Mouse (Mus musculus) spleen, adult 12 weeks (tissue): ENCODE results near the gene Naa16.
A peak's percentile ranks its signal among the peaks of the same experiment; 100 is the strongest.

ENCODE experiments used
- DNase-seq: peaks from one replicate; pipeline ENCODE4 v3.0.0; 2022; ENCODE audit warnings: low spot score

Naa16 gene

DNA sequence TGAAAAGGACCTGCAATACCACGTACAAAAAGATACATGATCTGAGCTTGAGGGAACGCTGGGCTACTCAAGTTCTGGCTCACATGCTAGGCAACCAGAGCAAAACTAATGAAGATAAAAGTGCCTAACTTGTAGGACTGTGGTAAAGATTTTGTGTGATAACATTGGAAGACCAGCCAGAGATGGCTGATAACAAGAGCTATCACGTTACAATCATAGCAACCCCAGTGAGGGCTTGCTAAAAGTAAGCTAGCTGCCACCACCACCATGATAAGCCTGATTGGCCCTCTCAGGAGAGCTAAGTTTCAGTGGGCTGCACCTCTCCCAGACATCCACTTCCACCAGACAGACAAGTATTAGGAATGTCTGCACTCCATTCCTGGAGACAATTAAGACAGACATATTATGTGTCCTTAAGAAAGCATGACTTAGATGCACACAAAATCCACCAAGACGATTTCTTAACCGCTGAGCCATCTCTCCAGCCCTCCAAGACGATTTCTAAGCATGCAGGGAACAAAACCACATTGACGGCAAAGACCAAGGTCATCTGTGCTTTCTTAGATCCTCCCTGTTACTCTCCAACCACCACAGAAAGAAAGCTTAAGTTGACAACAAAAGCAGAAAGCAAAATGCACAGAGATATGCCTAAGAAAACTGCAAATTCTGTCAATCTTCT is 92.1 kb downstream of the Naa16 start:
- DNase-seq: no peak

DNA sequence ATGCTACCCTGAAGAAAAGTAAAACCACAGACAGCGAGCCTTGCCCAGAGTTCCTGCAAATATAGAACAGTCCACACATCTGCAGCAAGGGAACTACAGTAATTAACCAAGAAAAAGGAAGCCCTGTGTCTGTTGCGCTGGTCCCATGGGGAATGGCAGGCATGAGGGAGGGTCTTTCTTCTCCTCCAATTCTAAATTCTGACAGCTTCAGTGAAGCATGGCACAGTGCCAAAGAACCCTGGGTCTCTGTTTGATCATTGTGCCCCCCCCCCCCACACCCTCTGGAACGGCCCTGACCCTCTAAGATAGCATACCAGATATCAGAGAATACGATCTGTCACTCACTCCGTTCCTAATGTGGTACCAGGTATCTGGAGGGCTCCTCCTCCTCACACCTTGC is 93.7 kb downstream of the Naa16 start:
- DNase-seq: no peak

DNA sequence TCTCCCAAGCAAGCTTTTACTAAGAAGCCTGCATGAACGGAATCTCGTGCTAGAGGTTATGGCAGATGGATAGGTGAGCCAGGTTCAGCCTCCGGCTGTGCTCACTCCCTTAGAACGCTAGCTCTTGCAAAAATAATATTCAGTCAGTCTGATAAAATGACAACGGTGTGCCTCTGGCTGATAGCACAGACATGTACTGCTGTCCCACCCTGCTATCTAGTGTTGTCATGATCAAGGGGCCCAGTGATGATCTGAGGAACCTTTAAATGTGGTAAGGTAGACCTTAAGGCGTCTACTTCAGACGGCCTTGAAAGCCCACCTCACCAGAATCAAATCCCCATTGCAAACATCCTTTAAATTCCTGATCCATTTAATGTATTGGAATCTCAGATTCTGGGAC is 94.4 kb downstream of the Naa16 start:
- peak; percentile 21 for DNase-seq

DNA sequence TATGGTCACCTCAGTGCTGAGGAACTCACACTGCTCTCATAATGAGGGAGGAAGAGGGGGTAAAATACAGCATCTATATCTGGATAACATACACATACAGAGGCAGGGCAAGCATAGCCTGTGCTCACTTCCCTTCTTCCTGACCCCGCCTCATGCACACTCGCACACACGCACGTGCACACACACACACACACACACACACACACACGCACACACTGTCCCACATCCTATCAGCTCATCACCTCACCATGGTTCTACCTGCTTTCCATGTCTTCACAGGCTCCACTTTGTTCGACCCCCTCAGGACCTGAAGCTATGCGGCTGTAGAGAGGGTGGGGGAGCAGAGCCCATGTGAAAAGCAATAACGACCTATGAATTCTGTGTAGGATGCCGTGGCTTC is 95.0 kb downstream of the Naa16 start:
- DNase-seq: no peak

DNA sequence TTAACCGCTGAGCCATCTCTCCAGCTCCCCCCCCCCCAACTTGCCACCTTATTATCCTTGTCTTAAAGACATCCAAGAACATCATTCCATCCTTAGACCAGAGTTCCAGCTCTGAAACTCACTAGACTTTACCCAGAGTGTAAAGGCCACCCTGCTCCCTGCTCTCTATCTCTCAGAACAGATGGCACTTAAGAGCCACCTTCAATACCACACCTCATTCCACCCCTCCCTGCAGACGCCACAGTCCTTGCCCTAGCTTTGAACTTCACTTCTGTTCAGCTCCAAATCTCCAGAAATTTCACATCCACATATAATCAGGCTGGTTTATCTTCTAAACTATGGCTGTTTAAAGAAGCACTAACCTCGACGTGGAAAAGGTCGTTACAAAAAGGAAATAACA is 95.6 kb downstream of the Naa16 start:
- no peak for DNase-seq

DNA sequence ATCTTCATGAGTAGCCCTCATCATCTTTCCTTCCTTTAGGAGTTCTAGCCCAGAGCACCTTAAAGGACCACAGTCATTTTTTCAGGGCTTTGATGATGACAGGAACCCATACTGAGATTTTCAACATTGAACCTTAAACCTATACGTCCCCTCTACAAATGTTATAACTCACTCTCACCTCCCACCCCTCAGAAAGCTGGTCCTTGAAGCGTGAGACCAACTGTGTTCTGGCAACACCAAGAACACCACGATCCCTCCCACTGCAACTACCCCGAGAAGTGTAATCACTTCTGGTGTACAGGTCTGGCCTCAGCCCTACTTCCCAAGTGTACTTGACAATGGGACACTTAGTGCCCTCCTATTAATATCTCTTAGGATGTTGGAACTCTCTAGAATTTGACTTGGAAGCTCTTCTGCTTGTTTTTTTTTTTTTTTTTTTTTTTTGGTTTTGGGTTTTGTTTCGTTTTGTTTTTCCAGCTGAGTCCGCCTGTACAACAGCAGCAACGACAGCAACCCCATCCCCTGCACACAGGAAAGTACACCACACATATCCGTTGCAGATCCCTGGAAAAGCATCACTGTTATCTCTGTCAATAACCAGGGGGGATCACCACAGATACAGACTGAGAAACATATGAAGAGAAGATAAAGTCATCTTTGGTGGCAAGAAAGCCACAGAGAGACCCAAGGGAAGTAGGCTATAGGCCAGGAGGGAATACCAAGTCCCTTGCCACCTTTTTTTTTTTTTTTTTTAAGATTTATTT is 96.3 kb downstream of the Naa16 start:
- DNase-seq: no peak

DNA sequence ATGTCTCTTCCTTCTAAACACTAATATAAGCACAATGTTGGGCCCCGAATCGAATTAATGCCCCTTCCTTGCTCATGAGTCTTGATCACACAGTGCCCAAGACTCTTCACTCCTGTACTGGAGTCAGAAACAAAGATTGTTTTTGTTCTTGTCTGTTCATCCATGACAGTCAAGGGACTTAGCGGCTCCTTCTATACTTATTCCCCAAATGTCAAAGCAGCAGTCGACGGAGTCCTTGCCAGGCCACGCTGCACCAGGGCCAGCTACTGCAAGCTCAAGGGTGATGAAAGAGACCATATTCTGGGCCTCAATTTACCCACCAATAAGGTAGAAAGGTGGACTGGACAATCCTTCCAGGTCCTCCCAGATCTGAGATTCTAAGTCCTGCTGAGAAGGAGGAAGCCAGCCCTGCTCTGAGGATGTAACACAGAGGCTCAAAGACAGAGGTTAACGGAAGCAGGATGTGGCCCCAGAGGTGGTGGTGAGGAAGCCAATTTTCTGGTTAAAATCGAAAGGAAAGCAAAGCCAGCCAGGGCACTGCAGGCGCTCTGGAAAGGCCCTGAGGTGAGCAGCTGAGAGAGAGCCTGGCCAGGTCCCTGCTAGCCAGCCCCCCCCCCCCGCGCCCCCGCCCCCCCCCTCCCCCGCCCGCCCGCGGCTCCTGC is 97.3 kb downstream of the Naa16 start:
- DNase-seq: no peak

DNA sequence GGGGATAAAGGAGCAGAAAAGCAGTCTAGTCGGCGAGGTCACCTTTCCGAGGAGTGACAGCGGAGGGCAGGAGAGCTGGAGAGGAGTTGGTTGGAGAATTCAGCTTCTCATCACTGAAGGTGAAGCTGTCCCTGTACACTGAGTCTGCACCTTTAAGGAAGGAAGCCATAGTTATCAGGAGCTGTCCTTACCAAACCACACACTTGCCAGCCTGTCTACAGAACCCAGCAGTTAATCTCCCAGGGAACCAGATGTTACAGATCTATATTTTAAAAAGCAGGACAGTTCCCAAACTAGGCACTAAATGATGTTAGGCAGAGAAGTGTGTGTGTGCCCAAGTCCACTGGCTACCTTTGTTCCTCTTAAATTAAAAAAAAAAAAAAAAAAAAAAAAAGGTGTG is 98.9 kb downstream of the Naa16 start:
- DNase-seq: no peak

DNA sequence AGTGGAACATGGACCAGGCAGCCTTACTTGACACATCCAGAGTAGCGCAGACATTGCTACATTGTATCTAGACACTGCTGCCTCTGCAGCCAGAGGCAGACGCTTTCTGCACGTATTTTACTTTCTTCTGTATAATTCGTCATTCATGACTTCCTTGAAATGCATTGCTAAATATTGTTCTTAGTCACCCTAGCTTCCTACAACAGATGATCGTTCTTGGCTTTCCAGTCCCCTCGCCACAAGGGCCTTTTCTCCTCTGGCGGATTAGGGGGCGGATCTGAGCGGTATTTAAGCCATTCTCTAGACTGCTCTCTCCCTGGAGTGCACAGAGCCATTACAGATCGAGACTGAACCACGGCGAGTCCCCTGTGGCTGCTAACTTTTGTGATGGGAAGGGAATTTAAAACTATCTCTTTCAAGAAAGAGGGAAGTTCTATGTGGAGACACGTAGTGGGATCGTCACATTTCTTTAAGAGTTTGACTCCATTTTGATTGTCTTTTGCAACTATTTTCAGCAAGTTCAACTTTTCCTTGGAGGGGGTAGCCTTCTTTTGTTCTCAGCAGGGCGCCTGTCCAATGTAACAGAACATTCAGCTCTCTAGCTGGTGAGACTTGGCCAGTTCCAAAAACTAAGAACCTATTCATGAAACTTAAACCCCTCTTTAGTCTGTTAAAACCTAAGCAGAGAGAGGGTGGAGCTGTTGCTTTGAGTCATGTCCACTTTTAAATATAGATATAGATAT is 99.7 kb downstream of the Naa16 start:
- DNase-seq: no peak

DNA sequence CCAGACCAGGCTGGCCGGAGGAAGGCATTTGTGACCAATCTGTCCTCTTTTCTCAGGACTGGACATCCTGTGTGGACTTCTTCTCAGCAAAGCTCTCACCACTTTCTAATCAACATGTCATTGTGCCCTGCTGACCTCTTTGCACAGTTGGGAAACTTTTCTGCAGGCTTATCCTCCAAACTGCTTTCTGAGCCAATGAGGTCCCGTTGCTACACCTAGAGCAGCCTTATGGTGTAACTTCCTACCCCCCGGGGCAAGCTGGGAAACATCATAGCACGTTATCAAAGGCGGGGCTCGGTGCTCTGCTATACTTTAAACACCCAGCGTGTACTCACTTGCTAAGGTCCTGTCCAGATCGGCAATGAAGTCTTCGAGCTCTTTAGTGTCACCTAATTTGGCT is 100.7 kb downstream of the Naa16 start:
- DNase-seq: no peak

DNA sequence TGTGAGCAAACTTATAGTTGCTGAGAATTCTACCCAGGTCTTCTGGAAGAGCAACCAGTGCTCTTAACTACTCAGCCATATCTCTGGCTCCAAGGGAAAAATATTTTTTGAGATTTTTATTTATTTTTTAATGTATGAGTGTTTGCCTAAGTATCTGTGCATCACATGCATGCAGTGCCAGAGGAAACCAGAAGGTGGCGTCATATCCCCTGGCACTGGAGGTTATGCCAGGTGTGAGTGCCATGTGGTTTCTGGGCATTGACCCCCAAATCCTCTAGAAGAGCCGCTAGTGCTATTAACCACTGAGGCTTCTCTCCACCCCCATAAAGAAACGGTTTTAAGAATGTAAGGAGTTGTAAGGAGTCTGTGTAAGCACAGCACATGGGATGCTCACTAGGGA is 102.3 kb downstream of the Naa16 start:
- peak; percentile 35 for DNase-seq

DNA sequence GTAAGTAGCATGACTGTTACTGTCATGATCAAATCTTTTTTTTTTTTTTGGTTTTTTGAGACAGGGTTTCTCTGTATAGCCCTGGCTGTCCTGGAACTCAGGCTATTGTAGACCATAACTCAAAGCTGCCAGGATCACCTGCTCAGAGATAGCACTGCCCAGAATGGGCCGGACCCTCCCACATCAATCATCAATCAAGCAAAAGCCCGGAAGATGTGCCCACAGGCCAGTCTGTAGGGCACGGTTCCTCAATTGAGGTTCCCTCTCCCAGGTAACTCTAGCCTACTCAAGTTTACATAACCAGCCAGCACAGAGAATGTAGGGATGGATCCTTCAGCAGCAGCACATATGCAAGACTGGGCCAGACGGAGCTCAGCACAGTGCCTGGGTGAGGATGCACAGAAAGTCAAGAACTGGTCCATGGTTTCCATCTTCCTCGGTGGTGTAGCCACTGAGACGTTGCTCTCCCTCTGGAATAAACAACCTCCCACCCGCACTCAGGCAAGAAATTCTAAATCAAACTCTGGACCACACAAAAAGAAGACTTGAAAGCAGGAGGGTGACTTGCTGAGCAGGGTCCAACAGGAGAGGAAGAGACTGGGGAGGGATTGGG is 103.2 kb downstream of the Naa16 start:
- no peak for DNase-seq

DNA sequence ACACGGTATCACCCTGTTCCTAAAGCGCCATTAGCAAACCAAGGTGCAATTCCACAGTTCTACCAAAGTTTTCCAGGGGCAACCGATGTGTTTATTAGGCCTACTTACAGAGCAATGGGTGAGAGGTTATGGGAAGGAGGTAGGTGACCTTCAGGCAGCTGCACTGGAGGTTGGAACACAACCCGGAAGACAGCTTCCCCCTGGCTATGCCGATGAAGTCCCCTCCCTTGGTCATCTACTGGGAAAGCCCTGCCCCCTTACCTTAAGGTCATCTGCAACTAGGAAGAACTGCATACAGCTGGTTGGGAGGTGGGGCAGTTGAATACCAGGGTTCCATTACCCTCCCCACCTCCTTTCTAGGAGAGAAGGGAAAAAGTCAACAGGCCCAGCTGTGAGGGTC is 105.0 kb downstream of the Naa16 start:
- no peak for DNase-seq

DNA sequence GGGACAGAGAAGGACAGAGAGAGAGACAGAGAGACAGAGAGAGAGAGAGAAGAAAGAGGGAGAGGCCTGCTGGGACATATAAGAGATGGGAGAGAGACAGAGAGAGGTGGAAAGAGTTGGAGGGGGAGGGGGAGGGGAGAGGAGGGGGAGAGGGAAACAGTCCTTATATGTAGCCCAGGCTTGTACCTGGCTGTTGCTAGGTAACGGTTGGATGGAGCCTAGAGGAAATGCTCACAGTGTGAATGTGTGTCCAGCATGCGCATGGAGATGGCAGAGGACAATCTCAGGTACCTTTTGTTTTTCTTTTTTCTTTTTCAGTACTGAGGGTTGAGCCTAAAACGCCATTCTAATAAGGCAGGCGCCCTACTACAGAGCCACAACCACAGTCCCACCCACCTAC is 106.0 kb downstream of the Naa16 start:
- no peak for DNase-seq

DNA sequence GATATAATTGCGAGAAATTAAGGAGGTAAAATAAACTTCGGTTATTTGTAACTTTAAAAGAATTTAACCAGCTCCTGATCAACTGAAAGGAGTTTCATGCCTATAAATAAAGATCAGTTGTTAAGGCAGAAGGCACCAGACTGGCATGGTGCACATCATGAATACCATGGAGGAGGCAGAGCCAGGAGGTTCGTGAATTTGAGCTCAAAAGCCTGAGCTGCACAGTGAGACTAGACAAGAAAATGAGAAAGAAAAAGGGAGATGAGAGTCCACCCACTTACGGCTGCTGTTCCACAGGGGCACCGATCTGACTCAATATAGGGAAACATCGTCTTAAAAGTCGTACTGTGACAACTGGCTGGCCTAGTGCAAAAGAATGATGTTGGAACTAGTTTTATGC is 106.6 kb downstream of the Naa16 start:
- no peak for DNase-seq

DNA sequence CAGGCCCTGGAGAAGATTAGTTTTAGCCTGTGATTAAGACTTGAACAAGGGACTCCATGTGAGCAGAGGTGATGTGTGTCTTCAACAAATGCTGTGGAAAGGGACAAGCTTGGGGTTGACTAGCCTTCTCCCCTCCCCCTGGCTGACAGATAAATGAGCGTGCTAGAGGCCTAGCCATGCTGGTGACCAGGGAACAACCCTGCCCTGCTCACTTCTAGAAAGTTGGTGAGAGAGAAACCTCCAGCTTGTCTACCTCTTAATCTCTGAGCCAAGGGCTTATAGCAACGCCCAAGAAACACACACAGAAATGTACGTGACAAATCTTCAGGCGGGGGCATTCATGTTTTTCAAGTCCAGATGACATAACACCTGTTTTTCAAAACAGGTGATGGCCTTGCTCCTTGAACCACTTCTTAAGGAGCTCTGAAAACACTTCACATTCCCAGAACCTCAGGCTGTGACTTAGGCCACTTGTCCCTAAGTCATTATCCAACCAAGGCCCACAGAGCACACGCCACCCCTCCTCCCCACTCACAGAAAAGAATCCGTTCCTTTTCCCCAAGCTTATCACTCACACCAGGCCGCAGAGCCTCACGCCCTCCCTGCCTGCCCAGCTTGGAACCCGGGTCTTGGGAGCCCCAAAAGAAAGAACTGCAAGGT is 108.6 kb downstream of the Naa16 start:
- no peak for DNase-seq

DNA sequence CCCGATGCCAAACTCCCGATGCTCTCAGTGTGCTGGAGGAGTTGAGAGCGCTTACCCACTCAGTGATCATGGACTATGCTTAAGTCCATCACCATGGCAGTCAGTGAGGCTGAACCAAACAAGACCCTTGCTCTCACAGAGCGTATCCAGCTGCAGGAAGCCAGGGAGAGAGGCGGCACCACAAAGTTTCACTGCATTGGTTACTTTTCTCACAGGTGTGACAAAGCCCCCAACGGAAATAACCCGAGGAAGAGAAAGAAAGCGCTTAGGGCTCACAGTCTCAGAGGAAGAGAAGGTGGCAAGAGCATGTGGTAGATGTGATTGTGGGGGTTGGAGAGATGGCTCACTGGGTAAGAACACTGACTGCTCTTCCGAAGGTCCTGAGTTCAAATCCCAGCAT is 110.1 kb downstream of the Naa16 start:
- no peak for DNase-seq

DNA sequence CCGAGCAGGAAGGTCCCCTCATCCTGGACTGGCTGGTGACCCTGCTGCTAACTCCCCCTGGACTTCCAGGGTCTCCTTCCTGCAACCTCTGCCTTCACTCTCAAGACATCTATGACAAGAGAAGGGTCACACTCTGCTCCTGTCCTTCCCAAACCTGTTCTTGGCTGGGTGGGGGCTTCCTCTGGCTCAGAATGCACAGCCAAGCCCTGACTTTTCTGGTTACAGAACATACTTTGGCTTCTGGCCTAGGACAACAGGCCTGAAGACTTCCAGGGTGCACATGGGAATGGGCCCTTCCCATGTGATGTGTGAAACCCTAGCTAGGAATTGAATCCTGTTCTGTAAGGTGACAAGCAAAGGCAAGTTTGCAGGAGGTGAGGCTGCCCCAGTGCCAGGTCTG is 111.1 kb downstream of the Naa16 start:
- DNase-seq: no peak

DNA sequence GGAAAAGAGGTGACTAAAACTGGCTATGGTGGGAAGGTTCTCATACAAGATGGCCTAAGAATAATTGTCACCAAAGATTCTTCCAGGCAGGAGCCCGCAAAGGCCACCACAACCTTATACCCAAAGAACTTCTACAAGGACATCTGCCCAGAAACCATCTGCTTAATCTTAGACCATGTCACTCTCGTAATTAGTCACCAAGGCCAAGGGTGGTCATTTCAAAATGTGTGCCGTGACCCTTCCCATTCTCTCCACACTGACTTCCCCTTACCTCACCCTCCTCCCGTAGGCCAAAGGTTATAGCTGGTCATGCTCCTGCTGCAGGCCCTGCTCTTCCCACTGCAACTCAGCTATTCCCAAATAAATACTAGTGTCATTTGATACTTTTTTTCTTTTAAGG is 111.7 kb downstream of the Naa16 start:
- no peak for DNase-seq

DNA sequence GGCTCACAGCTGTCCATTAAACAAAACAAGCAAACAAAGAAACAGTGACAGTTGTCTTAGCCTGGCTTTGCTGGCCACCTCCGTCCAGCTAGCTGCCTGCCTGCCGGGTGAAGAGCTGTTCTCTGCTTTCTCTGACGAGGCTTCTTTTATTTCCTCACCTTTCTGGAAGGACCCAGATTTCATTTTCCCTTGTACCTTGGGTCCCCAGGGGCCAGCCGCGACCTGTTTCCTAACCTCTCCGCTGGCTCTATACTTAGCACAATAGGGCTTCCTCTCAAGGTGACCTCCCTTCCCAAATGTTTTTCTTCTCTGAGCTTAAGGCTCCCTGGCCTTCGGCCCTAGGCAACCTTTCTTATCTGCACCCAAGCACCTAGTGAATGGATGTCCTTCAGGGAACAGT is 112.7 kb downstream of the Naa16 start:
- no peak for DNase-seq

DNA sequence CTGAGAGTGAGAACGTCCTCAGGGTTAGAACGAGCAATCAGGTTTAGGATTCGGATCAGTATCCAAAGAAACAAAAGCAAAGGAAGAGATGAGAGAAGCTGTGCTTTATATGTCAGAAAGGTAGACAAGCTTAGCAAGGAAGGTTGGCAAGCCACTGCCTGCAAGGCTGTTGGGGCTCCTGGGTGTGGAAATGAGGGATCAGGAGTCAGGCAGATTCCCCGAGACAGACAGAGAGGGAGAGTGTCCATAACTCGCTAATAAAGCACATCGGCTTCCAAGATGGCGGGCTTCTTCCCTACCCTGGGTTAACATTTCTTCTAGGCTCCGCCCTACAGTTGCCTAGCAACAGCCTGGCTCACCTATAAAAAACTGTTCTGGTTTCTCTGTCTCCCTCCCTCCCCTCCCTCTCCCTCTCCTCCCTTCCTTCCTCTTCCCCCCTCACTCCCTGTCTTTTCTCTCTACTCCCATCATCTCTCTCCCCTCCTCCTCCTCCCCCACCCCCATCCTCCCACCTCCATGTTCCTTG is 114.6 kb downstream of the Naa16 start:
- DNase-seq: no peak

DNA sequence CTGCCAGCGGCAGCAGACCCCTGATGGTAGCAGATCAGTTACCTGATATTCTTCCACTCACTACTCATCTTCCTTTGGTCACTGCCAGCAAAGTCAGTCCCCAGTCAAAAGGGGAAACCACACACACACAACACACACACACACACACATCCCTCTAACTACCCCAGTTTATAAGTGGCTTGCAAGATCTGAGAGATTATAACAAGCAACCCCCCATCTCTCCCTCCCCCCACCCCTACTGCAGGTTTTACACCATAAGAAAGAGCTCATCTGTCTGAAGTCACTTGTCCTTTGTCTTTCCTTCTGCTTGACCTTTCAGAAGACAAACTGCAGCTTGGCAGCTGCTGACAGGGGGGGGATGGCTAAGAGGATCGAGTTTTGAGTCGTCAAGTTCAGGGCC is 115.1 kb downstream of the Naa16 start:
- DNase-seq: no peak
